Mouse (Mus musculus): ENCODE measurements around the gene Gm12185. TPM values are rescaled to one million over a fixed set of nuclear protein-coding genes. Genes with fewer than 3 reads are reported as not detected.
"Not testable (repeated sequence)": the region's sequence is repeated elsewhere in the genome, so short reads cannot be mapped to it uniquely, and the experiment has no call there.

Gene Gm12185
- not detected in 2 replicates for polyA plus RNA-seq (2012; ENCODE audit: insufficient read depth, low replicate concordance)

GRCm38 (mm10) chr11:48991740-48992520 lies at the start of gene Gm12185:
TSS of gene Gm12185 (minus strand) at chr11:48992226.
- H3K36me3 ChIP-seq (replicated peaks; ENCODE audit: low read length); H3K27me3 ChIP-seq (replicated peaks); H3K4me3 ChIP-seq (replicated peaks); H3K9me3 ChIP-seq: not testable (repeated sequence)
- H3K4me1 ChIP-seq: peaks cover 36% of the 10 kb centered on the region

- H3K9me3 ChIP-seq; H3K4me1 ChIP-seq; H3K4me3 ChIP-seq (replicated peaks); H3K27me3 ChIP-seq (replicated peaks); H3K36me3 ChIP-seq (replicated peaks; ENCODE audit: low read length): not testable (repeated sequence)
These were observed 20.0 kb upstream of the Gm12185 start for GRCm38 (mm10) chr11:49012074-49012473.

DNA sequence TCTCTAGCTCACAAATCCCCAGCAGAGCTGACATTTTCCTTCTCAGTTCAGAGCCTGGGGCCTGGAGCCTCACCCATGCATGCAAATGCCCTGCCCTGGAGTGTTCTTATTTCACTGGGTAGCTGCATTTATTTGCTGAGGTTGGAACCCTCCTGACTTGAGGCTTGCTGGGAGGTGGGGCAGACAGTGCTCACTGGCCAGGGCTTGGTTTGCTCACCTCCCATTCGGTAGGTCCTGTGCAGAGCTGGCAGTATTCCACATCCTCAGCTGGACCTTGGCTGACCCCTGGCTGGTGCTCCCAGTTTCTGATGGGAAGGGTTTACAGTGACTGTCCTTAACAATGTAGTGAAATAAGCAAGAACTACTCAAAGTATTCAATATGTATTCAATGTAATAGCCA lies 14.8 kb upstream of the Gm12185 start:
- H3K27me3 ChIP-seq (replicated peaks); H3K9me3 ChIP-seq; H3K36me3 ChIP-seq (replicated peaks; ENCODE audit: low read length); H3K4me1 ChIP-seq; H3K4me3 ChIP-seq (replicated peaks): not testable (repeated sequence)

- not testable (repeated sequence) for H3K36me3 ChIP-seq (replicated peaks; ENCODE audit: low read length); H3K9me3 ChIP-seq; H3K4me1 ChIP-seq; H3K4me3 ChIP-seq (replicated peaks); H3K27me3 ChIP-seq (replicated peaks)
These were observed 14.3 kb upstream of the Gm12185 start for GRCm38 (mm10) chr11:49006317-49006716.

DNA sequence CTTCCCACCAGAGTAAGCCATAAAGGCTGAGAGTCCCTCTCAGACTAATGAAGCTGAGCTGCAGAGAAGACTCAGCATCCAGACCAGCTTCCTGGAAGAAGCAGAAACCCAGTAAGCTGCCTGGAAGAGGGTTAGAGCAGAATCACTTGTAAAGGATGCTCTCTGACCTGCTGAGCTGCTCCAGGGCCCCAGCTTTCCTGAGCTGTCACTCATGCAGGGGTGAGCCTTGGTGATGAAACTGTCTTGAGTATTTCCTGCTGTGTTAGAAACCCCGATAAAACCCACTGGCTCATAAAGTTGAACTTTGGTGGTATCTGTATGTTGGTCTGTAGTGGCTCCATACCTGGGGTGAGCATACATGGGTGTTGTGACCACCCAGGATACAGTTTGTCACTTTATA lies 8.4 kb upstream of the Gm12185 start:
- not testable (repeated sequence) for H3K27me3 ChIP-seq (replicated peaks); H3K36me3 ChIP-seq (replicated peaks; ENCODE audit: low read length); H3K4me3 ChIP-seq (replicated peaks); H3K9me3 ChIP-seq
- H3K4me1 ChIP-seq: peaks cover 19% of the 10 kb centered on the region

DNA sequence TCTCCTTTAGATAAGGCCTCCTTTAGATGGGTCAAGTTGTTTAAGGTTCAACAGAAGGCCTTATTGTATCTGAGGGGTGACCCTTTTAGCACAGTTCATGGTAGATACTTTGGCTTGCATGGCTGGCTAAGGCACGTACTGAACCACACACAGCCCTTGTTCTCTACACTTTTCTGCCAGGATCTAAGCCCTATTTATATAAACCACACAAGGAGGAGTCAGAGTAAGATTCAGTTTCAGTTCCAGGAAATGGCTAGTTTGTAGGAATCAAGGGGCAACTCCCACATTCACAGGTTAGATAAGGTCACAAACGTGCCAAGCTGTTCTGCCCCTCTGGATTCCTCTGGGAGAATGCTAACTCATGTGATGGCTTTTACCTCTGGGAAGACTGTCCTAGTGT lies 2.0 kb upstream of the Gm12185 start, which contains the start of gene Tgtp1:
Tgtp1 (minus strand) TSS at position 155 of the 400 bp plus-strand sequence.
- not testable (repeated sequence) for H3K4me3 ChIP-seq (replicated peaks); H3K9me3 ChIP-seq; H3K36me3 ChIP-seq (replicated peaks; ENCODE audit: low read length); H3K27me3 ChIP-seq (replicated peaks)
- H3K4me1 ChIP-seq: peaks cover 33% of the 10 kb centered on the region

GRCm38 (mm10) chr11:48993296-48993695 lies 1.3 kb upstream of the Gm12185 start:
- not testable (repeated sequence) for H3K36me3 ChIP-seq (replicated peaks; ENCODE audit: low read length); H3K27me3 ChIP-seq (replicated peaks); H3K9me3 ChIP-seq; H3K4me3 ChIP-seq (replicated peaks)
- peaks cover 33% of the 10 kb centered on the region for H3K4me1 ChIP-seq

DNA sequence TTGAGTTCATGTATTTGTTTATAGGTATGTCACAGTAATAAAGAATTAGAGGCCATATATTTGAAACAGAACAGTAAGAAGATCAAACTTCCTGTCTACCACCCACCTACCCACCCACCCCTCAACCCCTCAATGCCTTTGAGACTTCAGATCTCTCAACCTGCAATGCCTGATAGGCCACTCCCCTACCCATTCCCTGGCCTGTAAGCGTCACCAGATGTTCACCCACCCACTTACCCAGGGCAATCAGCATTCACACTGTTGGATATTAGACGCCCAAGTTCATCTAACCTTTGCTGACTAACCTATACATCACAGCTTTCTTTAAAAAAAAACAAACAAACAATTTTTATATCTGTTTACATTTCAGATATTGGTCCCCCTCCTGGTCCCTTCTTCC lies 2.0 kb downstream of the Gm12185 start:
- H3K9me3 ChIP-seq; H3K36me3 ChIP-seq (replicated peaks; ENCODE audit: low read length); H3K27me3 ChIP-seq (replicated peaks); H3K4me3 ChIP-seq (replicated peaks): not testable (repeated sequence)
- H3K4me1 ChIP-seq: peaks cover 30% of the 10 kb centered on the region

- H3K27me3 ChIP-seq (replicated peaks); H3K9me3 ChIP-seq; H3K36me3 ChIP-seq (replicated peaks; ENCODE audit: low read length); H3K4me3 ChIP-seq (replicated peaks): not testable (repeated sequence)
- H3K4me1 ChIP-seq: peaks cover 15% of the 10 kb centered on the region
These were observed 3.8 kb downstream of the Gm12185 start for GRCm38 (mm10) chr11:48988219-48988618.

DNA sequence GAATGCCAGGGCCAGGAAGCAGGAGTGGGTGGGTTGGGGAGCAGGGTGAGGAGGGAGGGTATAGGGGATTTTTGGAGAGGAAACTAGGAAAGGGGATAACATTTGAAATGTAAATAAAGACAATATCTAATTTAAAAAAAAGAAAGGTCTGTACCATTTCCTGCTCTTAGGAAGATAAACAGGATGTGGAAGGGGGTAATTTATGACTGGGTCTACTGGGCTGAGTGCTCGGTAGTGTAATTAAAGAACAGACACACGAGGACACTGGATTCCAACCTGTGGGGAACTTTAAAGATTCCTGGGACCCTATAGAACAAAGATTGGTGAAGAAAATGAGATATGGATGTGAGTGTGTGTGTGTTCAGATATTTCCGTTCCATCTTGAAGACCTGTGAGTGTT lies 9.2 kb downstream of the Gm12185 start:
- H3K27me3 ChIP-seq (replicated peaks); H3K36me3 ChIP-seq (replicated peaks; ENCODE audit: low read length); H3K4me1 ChIP-seq; H3K4me3 ChIP-seq (replicated peaks); H3K9me3 ChIP-seq: not testable (repeated sequence)

DNA sequence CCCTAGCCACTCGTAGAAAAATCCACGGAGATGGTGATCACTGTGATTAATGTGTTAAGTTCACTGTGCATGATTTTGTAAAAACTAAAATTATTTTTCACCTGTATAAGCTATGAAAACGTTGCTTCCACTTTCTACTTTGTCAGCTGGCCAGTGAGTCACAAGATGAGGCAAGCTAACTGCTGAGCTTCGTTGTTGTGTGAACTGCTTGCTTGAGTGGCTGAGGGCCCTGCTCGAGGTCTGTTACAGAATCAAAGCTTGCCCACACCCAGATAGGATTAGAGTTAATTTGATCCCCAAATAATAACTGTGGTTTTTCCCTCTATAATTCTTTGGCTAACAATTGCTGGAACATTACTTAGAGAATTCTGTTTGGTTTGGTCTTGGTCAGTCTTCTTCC lies 12.0 kb downstream of the Gm12185 start:
- not testable (repeated sequence) for H3K27me3 ChIP-seq (replicated peaks); H3K4me3 ChIP-seq (replicated peaks); H3K36me3 ChIP-seq (replicated peaks; ENCODE audit: low read length); H3K4me1 ChIP-seq; H3K9me3 ChIP-seq

DNA sequence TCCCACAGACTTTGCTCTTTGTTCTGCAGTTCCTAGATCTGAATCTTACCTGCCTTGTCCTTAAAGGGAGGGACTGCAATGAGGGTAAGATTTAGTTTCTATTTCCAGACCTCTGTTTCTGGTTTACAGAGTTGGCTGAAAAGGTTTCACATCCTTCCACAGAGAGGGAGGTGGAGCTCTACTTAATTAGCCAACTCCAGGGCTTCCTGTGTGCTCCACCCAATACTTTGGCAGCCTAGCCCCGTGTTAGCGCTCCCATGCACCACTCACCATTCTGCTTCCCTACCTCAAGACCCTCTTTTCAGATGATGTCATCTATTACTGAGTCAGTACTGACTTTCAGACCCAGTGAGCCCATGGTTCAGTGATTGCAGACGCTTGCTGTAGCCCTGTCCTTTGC lies 12.8 kb downstream of the Gm12185 start, which contains the start of gene 9930111J21Rik1:
9930111J21Rik1 (minus strand) TSS at position 148 of the 400 bp plus-strand sequence.
- not testable (repeated sequence) for H3K4me3 ChIP-seq (replicated peaks); H3K36me3 ChIP-seq (replicated peaks; ENCODE audit: low read length); H3K4me1 ChIP-seq; H3K9me3 ChIP-seq; H3K27me3 ChIP-seq (replicated peaks)

- not testable (repeated sequence) for H3K4me3 ChIP-seq (replicated peaks); H3K4me1 ChIP-seq
These were observed 13.6 kb downstream of the Gm12185 start, which contains the start of gene Olfr56 for GRCm38 (mm10) chr11:48978240-48978939. TSS of gene Olfr56 (plus strand) at chr11:48978889.

GRCm38 (mm10) chr11:48974686-48975085 lies 17.3 kb downstream of the Gm12185 start:
- H3K36me3 ChIP-seq (replicated peaks; ENCODE audit: low read length); H3K4me1 ChIP-seq; H3K27me3 ChIP-seq (replicated peaks); H3K9me3 ChIP-seq; H3K4me3 ChIP-seq (replicated peaks): not testable (repeated sequence)

More at GRCm38 (mm10) chr11:48978240-48978939, 13.6 kb downstream of the Gm12185 start, which contains the start of gene Olfr56:
- H3K9me3 ChIP-seq; H3K27me3 ChIP-seq (replicated peaks); H3K36me3 ChIP-seq (replicated peaks; ENCODE audit: low read length): not testable (repeated sequence)

DNA sequence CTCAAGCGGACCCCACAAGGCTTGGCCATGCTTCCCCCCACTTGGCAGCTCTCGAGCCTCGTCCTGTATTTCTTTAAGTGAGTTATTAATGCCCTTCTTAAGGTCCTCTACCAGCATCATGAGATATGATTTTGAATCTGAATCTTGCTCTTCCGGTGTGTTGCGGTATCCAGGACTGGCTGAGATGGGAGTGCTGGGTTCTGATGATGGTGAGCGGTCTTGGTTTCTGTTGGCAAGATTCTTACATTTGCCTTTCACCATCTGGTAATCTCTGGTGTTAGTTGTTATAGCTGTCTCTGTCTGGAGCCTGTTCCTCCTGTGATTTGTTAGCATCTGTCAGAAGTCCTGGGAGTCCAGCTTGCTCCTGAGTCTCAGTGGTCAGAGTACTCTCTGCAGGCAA lies 45.9 kb downstream of the Gm12185 start, which contains the start of gene Psme2b:
Psme2b (minus strand) TSS at position 101 of the 400 bp plus-strand sequence.
- H3K27me3 ChIP-seq (replicated peaks); H3K9me3 ChIP-seq; H3K4me3 ChIP-seq (replicated peaks); H3K36me3 ChIP-seq (replicated peaks; ENCODE audit: low read length); H3K4me1 ChIP-seq: not testable (repeated sequence)

DNA sequence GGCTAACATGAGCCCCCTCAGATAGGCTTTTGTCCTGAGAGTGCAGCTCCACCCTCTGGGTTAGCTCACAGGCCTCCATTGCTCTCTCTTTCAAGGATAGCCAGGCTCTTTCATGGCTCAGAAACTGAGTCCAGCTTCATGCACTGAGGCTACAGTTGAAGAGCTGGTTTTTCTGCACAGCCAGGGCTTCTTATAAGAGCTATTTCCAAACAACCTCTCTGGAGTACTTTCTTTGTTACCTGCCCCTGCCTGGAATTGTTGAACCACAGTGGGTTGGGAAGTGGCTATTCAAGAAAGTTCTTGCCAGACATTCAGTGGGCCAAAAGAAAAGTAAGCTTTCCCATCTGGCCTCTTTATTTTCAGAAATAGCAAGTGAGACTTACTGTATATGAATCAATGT lies 52.7 kb downstream of the Gm12185 start:
- H3K27me3 ChIP-seq (replicated peaks); H3K36me3 ChIP-seq (replicated peaks; ENCODE audit: low read length); H3K9me3 ChIP-seq; H3K4me3 ChIP-seq (replicated peaks); H3K4me1 ChIP-seq: not testable (repeated sequence)

Data from megakaryocyte, embryonic 14.5 days (primary cell).